Mouse (Mus musculus) liver, adult (tissue): Measurements from ENCODE around the gene Cela1.

ENCODE experiments used
- GATA4 ChIP-seq: IDR thresholded peaks from 2 replicates; pipeline ENCODE4 v1.6.1; 2014; ENCODE audit warnings: mild to moderate bottlenecking, low read length; ENCODE audit not compliant: insufficient replicate concordance

Gene Cela1

GRCm38 (mm10) chr15:100636700-100637501, 50.8 kb downstream of the Cela1 start, which contains the start of gene Smagp:
Gene Smagp (minus strand): TSS chr15:100636940.
- no peak for TF ChIP-seq GATA4

GRCm38 (mm10) chr15:100635851-100636645, 51.7 kb downstream of the Cela1 start:
- no peak for TF ChIP-seq GATA4

DNA sequence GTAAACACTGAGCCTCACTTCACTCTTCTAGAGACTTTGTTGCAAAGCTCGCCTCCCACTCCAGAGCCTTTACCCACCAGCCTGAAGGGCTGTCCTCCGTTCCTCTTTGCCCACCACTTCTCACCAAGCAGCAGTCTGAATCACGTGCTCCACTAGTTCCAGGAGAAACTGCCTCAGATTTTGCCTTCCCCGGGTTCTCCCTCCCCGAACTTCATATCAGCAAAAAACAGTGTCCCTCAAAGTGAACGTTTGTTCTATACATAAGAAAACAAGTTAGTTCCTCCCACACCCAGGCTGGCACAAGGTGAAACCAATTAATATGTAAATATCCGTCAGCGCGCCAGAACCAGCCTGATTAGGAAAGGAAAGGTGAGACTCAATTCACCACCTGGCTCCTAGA, 52.5 kb downstream of the Cela1 start:
- no peak for TF ChIP-seq GATA4

- no peak for TF ChIP-seq GATA4
Measured at GRCm38 (mm10) chr15:100633341-100633740, 54.4 kb downstream of the Cela1 start.

DNA sequence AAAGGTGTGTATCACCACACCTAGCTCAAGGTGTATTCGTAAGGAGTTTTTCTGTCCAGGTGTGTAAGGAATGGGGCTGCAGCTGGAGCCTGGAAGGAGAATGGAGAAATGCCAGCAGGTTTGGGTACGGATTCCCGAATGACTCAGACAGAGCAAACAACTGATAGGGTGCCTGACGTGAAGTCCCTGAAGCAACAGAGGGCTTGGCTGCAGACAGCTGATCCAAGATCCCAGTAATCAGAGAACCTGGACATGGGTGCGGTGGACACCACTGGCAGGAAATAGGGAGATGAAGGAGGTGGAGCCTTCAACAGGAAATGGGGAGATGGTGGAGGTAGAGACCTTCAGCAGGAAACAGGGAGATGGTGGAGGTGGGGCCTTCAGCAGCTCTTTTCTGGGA, 55.4 kb downstream of the Cela1 start:
- no peak for TF ChIP-seq GATA4

DNA sequence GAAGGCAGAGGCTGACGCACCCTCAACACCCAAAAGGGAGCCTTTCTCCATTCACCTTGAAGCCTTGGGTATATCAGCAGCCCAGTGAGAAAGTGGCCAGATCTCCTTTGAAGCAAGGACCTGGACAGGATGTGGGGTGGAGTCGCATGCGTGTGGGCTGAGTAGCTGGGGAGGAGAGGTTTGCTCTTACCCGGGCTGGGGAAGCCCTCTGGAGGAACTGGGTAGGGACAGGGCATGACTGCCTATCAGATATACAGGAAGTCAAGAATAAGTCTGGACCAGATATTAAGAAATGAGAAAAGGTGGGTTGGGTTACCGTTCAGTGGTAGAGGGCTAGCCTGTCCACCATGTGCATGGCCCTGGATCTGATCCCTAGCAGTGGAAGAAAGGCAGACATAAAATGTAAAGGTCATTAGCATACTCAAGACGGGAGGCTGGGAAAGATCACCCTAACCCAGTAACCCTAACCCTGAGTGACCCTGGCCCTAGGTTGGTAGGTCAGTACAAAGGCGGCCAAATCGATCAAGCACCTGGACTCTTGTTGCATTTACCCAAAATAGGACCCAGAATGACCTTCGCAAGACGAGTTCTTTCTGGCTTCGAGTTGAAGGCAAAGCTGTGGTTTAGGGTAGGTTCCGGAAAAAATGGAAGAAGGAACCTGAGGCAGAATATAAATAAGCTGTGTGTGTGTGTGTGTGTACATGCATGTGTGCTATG, 56.1 kb downstream of the Cela1 start:
- no peak for TF ChIP-seq GATA4

DNA sequence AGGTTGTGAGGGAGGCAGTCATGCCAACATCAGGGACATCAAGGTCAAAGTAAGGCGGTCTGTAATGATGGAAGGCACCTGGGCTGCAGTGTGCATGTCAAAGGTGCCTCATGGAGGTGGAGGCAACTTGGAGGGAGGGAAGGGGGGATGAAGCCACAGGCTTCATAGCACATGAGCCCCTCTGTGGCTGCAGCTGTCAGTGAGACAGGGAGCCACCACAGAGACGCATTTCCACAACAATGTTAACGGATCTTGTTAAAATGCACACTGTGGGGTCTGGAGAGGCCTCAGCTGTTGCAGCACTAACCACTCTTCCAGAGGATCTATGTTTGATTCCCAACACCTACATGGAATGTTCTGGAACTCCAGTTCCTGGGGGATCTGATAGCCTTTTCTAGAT, 57.6 kb downstream of the Cela1 start:
- TF ChIP-seq GATA4, result no peak

- no peak for TF ChIP-seq GATA4
Measured at GRCm38 (mm10) chr15:100628797-100629196, 58.9 kb downstream of the Cela1 start.

- no peak for TF ChIP-seq GATA4
Measured at GRCm38 (mm10) chr15:100627774-100628370, 59.8 kb downstream of the Cela1 start.

DNA sequence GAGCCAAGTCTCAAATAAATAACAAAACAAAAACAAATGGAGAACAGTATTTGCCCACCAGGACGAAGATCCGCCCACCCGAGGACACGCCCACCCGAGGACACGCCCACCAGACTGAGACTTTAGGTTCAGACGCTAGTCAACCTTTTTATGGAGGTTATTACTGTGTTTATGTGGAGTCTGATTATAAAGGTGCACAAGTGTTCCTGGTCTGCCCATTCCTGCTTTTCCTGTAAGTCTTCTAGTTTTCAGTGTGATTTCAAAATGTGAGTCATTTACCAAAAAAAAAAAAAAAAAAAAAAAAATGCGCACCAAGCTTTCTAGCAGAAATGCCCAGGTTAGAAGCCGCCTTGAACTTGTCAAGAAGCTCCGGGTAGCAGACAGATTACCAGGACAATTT, 60.4 kb downstream of the Cela1 start:
- TF ChIP-seq GATA4, result no peak

DNA sequence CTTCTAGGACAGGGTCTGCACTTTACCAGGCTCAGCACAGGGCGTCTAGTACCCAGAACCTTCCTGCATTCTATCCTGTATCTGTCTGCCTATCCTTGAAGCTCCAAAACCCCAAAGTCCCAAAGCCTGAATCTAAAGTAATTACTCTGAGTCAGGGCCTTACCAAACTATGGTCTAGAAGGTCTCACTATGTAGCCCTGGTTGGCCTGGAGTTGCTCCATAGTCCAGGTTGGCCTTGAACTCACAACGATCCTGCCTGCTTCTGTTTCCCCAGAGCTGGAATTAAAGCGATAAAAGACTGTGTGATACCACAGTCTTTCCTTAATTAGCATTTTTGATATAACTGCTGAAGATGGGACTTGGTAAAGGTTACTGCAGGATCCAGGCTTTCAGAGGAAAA, 63.3 kb downstream of the Cela1 start:
- no peak for TF ChIP-seq GATA4
